Mouse (Mus musculus) spleen, adult 2 months (tissue): ENCODE data around the gene Mapkapk5. TPM values are rescaled to one million over a fixed set of nuclear protein-coding genes. Genes with fewer than 3 reads are reported as not detected.

Experiments
- DNase-seq, 2 experiments: peaks; one replicate each; pipeline versions ENCODE4 v3.0.0 to v3.0.0-alpha.2; 2012 to 2021; ENCODE audit warnings: low spot score in 2 of 2, low read depth in 1 of 2
- H3K27ac ChIP-seq: fragments of 200-500 bp; 2 replicates; pipeline ENCODE4 v1.5.1; 2012; ENCODE audit warnings: low read length, inconsistent platforms; ENCODE audit not compliant: insufficient read depth
- H3K27me3 ChIP-seq: fragments of 200-500 bp; 2 replicates; pipeline ENCODE4 v1.6.1; 2012; ENCODE audit warnings: mild to moderate bottlenecking, moderate library complexity, low read length, inconsistent platforms; ENCODE audit not compliant: control insufficient read depth, insufficient read depth
- H3K36me3 ChIP-seq: fragments of 200-500 bp; 2 replicates; pipeline ENCODE4 v1.6.1; 2012; ENCODE audit warnings: mild to moderate bottlenecking, low read length, inconsistent platforms; ENCODE audit not compliant: control insufficient read depth, insufficient read depth
- H3K4me1 ChIP-seq: fragments of 200-500 bp; 2 replicates; pipeline ENCODE4 v1.6.1; 2011; ENCODE audit warnings: inconsistent platforms; ENCODE audit not compliant: control insufficient read depth, insufficient read depth, insufficient read length
- H3K4me3 ChIP-seq: fragments of 200-500 bp; 2 replicates; pipeline ENCODE4 v1.5.1; 2011; ENCODE audit warnings: mild to moderate bottlenecking, inconsistent platforms; ENCODE audit not compliant: insufficient read depth, insufficient read length; ENCODE audit errors: extremely low read depth
- CTCF ChIP-seq: fragments of 200-500 bp; IDR thresholded peaks from 2 replicates; pipeline ENCODE4 v1.5.1; 2011; ENCODE audit warnings: mild to moderate bottlenecking, inconsistent platforms; ENCODE audit not compliant: insufficient read depth, insufficient read length, insufficient replicate concordance; ENCODE audit errors: extremely low read depth
- POLR2A ChIP-seq: fragments of 200-500 bp; IDR thresholded peaks from 2 replicates; pipeline ENCODE4 v1.6.1; 2011; ENCODE audit warnings: low read depth, low read length, inconsistent platforms
- WGBS: fragments of 180-500 bp; shearing (Covaris S2); methylation state at CpG from one replicate; pipeline ENCODE4 v1.1.7; 2018; 5-methylcytosine and 5-hydroxymethylcytosine counted together
- polyA plus RNA-seq: library from polyadenylated mRNA; depleted of rRNA; stranded (reverse); fragments of >200 nt; gene quantifications from 2 replicates; pipeline ENCODE4 v1.2.3, GENCODE M21; 2012

Mapkapk5 gene
- polyA plus RNA-seq, 1 experiment, result 18.9 TPM

- Histone ChIP-seq H3K4me1 (peaks cover 12% of the 10 kb centered on the region; the same call in 1 of the 2 replicates), H3K36me3 (peaks cover 12% of the 10 kb centered on the region), H3K27me3 (no peaks in the 10 kb centered on the region), H3K4me3 (no peak overlapping the region), H3K27ac (no peak overlapping the region)
- WGBS, result 91% methylated on average over 8 of the region's 8 CpGs
- DNase-seq, result no peak
- TF ChIP-seq POLR2A (no peak), CTCF (no peak)
Measured at GRCm38 (mm10) chr5:121581945-121582344, 36.2 kb upstream of the Mapkapk5 start.

- no peak overlapping the region for H3K27ac ChIP-seq
- H3K4me3 ChIP-seq, result no peak overlapping the region
- TF ChIP-seq CTCF, result no peak
- TF ChIP-seq POLR2A, result no peak
- no peaks in the 10 kb centered on the region for H3K27me3 ChIP-seq
- no peaks in the 10 kb centered on the region for H3K4me1 ChIP-seq
- 95% methylated on average over 11 of the region's 11 CpGs for WGBS
- no peak for DNase-seq
- H3K36me3 ChIP-seq, result peaks cover 45% of the 10 kb centered on the region
Measured at GRCm38 (mm10) chr5:121576927-121577488, 31.3 kb upstream of the Mapkapk5 start.

- Histone ChIP-seq H3K4me3 (no peak overlapping the region), H3K4me1 (no peaks in the 10 kb centered on the region), H3K27me3 (no peaks in the 10 kb centered on the region), H3K36me3 (peaks cover 55% of the 10 kb centered on the region), H3K27ac (no peak overlapping the region)
- DNase-seq, result no peak
- TF ChIP-seq POLR2A (no peak), CTCF (no peak)
- 96% methylated on average over 11 of the region's 11 CpGs for WGBS
Measured at GRCm38 (mm10) chr5:121575867-121576266, 30.2 kb upstream of the Mapkapk5 start.

- peaks cover 57% of the 10 kb centered on the region for H3K36me3 ChIP-seq
- WGBS, result 65% methylated on average over 13 of the region's 13 CpGs
- DNase-seq, result peak in 1 of 2 experiments; percentile 35
- H3K4me1 ChIP-seq, result no peaks in the 10 kb centered on the region
- no peak overlapping the region for H3K4me3 ChIP-seq
- H3K27ac ChIP-seq, result no peak overlapping the region
- TF ChIP-seq POLR2A, result no peak
- no peak for TF ChIP-seq CTCF
- no peaks in the 10 kb centered on the region for H3K27me3 ChIP-seq
Measured at GRCm38 (mm10) chr5:121574145-121574544, 28.4 kb upstream of the Mapkapk5 start.

GRCm38 (mm10) chr5:121570787-121571186 lies 25.1 kb upstream of the Mapkapk5 start:
- DNase-seq, result no peak
- no peak for TF ChIP-seq CTCF
- TF ChIP-seq POLR2A, result no peak
- H3K36me3 ChIP-seq, result peaks cover 47% of the 10 kb centered on the region

GRCm38 (mm10) chr5:121569881-121570420 lies 24.2 kb upstream of the Mapkapk5 start:
- Histone ChIP-seq H3K4me3 (no peak overlapping the region), H3K27ac (no peak overlapping the region), H3K4me1 (no peaks in the 10 kb centered on the region), H3K27me3 (no peaks in the 10 kb centered on the region), H3K36me3 (peaks cover 41% of the 10 kb centered on the region)
- 87% methylated on average over 9 of the region's 9 CpGs for WGBS
- no peak for DNase-seq
- no peak for TF ChIP-seq CTCF
- no peak for TF ChIP-seq POLR2A

More at GRCm38 (mm10) chr5:121570787-121571186, 25.1 kb upstream of the Mapkapk5 start:
- Histone ChIP-seq H3K4me1 (no peaks in the 10 kb centered on the region), H3K27me3 (no peaks in the 10 kb centered on the region), H3K27ac (no peak overlapping the region), H3K4me3 (no peak overlapping the region)
- 93% methylated on average over 1 of the region's 1 CpGs for WGBS

- TF ChIP-seq CTCF (no peak), POLR2A (no peak)
- Histone ChIP-seq H3K4me3 (no peak overlapping the region), H3K4me1 (no peaks in the 10 kb centered on the region; the same call in 1 of the 2 replicates), H3K36me3 (peaks cover 15% of the 10 kb centered on the region), H3K27ac (no peak overlapping the region), H3K27me3 (no peaks in the 10 kb centered on the region)
- 91% methylated on average over 16 of the region's 16 CpGs for WGBS
- DNase-seq, result no peak
Measured at GRCm38 (mm10) chr5:121566035-121566681, 20.5 kb upstream of the Mapkapk5 start.
